Mouse (Mus musculus) 416B (cell line): ENCODE data around the gene Usp3.

Experiments used
- DNase-seq: peaks from one replicate; pipeline ENCODE4 v3.0.0; 2011; ENCODE audit warnings: low read depth

Usp3 gene

DNA sequence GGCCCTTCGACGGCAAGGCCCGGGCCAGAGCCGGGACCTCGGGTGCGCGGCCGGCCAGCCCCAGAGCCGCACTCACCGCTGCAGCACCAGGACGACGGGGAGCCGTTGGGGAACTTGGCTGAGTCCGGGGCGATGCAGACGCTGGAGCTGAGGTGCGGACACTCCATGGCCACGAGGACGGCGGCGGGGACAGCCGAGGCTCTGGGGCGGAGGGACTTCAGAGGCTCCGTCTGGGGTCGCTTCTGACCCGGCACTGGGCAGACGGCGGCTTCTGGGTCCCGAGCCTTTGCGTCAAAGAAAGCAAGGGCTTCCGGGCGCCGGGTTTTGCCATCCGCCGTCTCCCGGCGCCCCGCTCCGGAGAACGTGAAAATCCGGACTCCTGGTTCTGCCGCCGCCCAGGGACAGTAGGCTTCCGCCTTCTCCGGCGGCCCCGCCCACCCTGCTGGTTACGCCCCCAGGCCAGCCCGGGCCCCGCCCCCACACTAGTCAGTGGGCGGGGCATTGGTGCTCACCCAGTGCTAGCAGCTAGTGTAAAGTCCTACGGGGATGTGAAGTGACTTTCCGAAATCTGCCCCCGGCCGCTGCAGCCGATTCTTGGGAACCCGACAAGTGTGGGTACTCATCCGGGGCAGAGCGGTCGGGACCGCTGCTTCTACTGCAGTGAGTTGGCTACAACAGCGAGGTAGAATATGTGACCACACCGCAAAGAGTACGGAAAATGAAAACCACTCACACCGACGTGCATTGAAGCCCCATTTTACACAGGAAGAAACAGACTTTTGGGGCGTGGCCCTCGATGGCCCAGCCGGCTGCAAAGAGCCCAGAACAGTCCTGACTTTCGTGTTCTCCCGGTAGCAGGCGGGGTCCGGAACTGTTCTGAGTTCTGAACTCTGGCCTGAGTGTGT lies at the start of gene Usp3:
Usp3 (minus strand) TSS at position 435 of the 905 bp plus-strand sequence.
- peak; percentile 98 for DNase-seq

DNA sequence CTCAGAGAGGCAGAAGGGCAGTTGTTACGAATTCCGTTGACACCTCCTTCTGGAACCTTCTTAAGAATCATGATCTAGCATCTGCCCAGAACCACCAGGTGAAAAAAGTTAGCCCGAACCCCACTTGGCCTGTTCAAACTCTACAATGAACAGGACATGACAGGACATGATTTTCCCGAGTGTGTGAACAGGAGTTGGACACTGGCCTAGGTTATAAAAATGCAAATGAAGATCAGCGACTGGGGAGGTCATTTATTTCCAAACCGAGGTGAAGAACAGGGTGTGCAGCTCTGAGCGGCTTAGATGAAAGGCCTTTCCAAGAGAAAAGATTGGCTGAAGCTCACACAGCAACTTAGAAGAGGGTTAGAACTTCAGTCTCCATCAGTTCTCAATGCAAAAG lies 47.5 kb upstream of the Usp3 start:
- no peak for DNase-seq

GRCm38 (mm10) chr9:66639626-66640025 lies 46.7 kb upstream of the Usp3 start:
- DNase-seq: no peak

DNA sequence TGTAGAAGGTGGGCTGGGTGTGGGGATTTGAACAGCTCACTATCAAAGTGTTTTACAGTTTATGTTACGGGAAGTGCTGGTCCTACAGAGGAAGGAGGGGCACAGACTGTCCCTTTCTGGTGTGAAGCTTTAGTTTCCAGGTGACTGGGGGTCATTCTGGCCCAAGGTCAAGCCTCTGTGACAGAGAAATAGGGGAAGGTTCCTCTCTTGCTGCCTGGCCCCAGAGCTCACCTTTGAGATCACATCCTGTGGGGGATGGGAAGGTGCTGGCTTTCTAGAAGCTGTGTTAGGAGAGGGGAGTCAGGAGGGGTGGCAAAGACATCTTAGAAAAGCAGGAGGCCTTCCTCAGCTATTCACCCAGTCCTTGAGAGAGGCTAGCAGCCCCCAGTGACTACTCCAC lies 39.5 kb upstream of the Usp3 start:
- DNase-seq: no peak

DNA sequence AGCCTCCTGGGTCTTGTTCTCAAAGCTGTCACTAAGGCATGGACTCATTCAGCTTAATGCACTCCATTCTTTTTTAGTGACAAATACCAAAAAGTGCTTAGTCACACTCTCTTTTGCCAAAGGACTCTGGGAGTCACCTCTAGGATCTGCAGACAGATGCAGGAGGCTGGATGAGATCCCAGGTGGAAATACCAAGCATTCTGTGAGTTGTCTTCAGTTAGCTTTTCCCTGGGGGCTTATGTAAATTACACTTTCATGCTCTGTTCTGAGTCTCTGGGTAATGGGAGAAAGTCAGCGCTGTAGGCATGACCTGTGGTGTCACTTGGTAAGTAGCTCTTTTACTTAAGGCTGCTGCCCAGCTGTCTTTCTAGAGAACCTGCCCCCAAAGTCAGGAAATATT lies 38.0 kb upstream of the Usp3 start:
- no peak for DNase-seq

DNA sequence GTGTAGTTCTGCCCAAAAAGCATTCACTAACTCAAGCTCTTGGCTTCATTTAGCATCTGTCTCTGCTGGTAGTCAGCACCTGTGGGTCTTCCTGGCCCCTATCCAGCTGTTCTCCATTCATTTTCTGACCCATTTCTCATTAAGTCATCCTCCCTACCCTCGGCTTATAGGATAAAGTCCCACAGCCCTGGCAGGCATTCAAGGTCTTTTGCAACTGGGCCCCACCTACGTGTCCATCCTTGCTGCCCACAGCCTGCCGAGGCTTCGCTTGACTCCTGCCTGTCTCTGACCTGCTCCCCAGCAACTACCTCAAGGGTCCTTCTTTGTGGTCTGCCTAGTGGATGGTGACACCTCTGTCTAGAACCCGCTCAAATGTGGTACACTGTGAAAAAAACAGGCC lies 33.7 kb upstream of the Usp3 start:
- peak; percentile 27 for DNase-seq

- DNase-seq: no peak
Measured at GRCm38 (mm10) chr9:66625974-66626530, 33.1 kb upstream of the Usp3 start.

- DNase-seq: no peak
Measured at GRCm38 (mm10) chr9:66624873-66625272, 31.9 kb upstream of the Usp3 start.

DNA sequence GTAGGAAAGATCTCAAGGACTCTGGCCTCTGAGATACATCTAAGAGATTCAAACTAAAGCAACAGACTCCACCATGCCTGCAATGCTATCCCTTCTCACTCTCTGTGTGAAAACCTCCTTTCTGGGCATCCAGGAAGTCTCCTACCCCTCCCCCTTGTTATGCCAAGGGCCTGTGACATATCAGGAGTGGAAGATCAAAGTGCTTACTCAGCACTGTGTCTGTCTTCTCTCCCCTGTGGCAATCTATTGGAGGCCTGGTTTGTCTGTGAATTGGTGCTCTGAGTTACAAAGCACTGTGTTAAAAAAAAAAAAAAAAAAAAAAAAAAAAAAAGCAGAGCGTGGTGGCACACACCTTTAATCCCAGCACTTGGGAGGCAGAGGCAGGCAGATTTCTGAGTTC lies 30.7 kb upstream of the Usp3 start:
- no peak for DNase-seq

DNA sequence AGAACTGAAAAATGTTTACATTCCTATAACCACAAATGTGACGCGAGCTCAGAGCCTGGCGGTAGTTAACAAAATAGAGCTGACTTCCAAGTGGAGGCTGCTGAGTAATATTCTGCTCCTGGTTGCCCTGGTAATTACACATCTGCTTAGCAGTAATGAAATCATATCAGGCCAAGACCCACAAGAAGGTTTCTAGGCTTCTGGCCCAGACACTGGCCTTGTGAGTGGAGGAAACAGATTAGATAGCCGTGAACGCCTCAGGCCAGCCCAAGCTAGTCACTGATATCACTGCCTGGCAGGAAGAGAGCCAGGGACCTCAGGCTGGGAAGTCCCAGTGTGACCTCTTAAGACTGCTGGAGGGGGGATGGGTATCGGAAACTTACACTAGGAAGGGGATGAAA lies 27.6 kb upstream of the Usp3 start:
- peak; percentile 96 for DNase-seq

DNA sequence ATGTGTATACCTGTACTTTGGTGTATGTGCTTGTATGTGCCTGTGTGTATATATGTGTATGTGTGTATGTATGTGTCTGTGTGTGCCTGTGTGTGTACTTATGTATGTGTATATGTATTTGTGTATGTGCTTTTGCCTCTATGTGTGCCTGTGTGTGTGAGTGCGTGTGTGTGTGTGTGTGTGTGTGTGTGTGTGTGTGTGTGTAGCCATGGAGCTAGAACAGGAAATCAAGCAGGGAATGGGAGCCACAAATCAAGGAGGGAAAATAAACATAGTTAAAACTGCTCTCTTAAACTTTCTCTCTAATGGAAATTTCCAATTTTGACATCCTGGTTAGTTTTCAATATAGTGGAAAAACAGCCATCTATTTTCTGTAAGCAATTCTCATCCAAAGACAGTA lies 27.1 kb upstream of the Usp3 start:
- DNase-seq: no peak

DNA sequence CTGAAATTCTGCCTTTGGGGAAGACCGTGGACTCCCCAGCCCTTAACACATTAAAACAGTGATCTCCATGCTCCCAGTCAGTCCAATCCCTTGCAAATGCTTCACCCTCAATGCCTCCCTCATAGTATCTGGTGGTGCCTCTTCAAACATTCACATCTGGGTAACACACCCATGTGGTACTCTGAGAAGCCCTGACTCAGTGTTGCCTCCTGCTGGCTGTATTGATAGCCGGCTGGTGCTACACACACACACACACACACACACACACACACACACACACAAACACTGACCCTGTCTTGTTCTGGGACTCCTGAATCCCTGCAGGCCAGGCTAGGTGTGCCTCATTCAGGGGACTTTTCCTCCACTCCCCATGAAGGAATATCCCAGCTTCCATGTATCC lies 24.9 kb upstream of the Usp3 start:
- DNase-seq: no peak

DNA sequence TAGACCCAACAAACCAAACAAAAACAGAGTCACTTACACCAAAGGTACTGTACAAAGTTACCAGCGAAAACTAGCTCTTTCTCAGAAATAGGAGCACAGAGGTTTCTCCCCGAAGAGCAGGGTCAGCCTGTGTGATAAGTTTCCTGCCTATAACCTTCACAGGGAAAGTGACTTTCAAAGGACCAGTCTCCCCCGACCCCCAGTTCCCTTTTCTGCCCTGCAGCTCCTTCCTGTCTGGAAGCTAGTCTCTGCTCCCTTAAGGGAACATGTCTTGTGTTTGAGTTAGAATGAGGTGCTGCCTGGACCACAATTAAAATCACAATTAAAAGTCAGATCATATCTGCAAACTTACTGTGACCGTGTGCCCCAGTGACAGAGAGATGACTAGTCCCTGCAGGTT lies 23.9 kb upstream of the Usp3 start:
- DNase-seq: no peak

- peak; percentile 55 for DNase-seq
Measured at GRCm38 (mm10) chr9:66615141-66615540, 22.2 kb upstream of the Usp3 start.

DNA sequence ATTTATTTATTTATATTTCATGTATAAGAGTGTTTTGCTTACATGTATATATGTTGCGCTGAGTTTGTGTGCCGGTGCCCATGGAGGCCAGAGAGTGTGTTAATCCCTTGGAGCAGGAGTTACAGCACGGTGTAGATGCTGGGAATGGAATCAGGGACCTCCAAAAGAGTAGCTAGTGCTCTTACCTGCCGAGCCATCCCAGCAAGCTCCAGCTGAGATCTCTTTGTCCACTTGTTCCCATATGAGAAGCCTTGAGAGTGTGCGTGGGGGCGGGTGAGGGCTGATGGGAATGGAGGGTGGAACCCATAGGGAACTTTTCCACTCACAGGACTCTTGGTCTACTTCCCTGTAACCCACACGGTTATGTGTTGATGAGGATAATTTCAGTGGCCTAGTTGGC lies 21.6 kb upstream of the Usp3 start:
- no peak for DNase-seq

- no peak for DNase-seq
Measured at GRCm38 (mm10) chr9:66613667-66614066, 20.7 kb upstream of the Usp3 start.

DNA sequence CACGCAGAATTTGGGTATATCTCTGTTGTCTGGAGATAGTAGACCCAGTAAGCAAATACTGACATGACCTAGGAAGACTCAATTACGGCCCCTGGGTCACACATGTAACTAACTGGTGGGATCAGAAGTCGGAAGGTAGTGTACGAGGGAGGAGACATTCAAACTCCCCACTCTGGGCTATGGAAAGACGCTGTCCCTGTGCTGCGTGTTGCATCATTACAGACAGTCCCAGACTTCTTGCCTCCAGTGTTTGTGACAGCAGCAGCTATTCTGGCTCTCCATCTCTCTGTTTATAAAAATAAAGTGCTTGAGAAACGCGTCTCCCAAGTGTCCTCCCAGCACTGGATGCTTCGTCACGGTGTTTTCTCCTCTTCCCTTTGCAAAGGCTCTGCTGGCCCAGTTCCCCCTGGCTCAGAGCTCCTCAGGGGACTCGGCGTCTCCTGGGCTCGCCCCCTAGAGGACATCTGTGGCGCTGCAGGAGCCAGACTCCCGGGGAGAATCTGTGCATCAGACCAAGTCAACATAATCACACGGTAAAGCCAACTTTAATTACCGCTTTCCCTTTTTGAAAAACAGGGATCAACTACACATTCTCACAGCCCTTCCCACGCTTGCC lies 18.6 kb upstream of the Usp3 start:
- peak; percentile 81 for DNase-seq

DNA sequence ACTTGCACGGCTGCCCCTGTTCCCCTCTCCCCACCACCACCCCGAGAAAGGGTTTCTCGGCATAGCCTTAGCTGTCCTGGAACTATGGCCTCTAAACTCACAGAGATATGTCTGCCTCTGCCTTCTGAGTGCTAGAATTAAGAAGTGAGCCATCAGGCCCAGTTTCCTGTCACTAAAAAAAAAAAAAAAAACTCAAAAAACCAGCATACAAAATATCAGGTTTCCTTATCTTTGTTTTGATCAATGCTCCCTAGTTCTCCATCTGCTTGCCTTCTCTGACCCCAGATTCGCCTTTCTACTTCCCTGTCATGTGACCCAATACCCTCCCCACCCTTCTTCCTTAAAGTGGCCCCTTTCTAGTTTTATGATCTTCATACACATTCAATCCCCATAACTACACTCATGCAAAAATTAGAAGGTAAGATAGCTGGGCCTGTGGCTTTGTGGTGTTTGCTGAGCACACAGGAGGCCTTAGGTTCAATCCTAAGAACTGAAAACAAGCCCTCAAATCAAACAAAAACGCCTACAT lies 15.9 kb upstream of the Usp3 start:
- peak; percentile 64 for DNase-seq

GRCm38 (mm10) chr9:66606851-66607250 lies 13.9 kb upstream of the Usp3 start:
- no peak for DNase-seq

GRCm38 (mm10) chr9:66605876-66606750 lies 13.2 kb upstream of the Usp3 start:
- DNase-seq: no peak

GRCm38 (mm10) chr9:66604349-66605206 lies 11.6 kb upstream of the Usp3 start:
- DNase-seq: no peak
